Mouse (Mus musculus): ENCODE results near the gene Ighmbp2. TPM values are rescaled to one million over a fixed set of nuclear protein-coding genes. Genes with fewer than 3 reads are reported as not detected.

Ighmbp2 gene
- polyA plus RNA-seq, 1 experiment from 2014 or later: 11.9 TPM

DNA sequence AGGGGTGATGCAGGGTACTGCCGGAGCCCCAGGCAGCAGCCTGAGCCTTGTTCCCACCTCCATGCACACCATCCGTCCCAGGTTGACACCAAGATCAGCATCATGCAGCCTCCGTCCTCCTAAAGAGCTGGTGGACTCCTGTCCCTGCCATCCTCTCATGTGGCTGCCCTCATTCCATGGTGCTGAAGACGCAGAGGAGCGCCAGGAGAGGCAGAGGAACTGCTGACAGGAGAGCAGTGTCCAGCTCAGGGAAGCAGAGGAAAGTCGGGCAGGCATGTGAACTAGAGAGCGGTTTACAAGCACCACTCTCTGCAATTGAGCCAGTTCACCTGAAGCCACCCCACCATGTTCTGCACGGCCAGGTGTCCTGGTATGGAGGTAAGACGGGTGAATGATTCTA lies 9.5 kb downstream of the Ighmbp2 start:
- Histone ChIP-seq H3K27me3 (no peaks in the 10 kb centered on the region), H3K27ac (no peak overlapping the region), H3K36me3 (peaks cover 98% of the 10 kb centered on the region), H3K4me3 (replicated peaks) (no peak overlapping the region), H3K4me1 (replicated peaks) (no peaks in the 10 kb centered on the region), H3K9me3 (no peaks in the 10 kb centered on the region), H3K4me2 (replicated peaks) (no peak overlapping the region), H3K9ac (replicated peaks) (no peak overlapping the region)
- 92% methylated on average over 9 of the region's 9 CpGs for WGBS
- ATAC-seq: no peak

DNA sequence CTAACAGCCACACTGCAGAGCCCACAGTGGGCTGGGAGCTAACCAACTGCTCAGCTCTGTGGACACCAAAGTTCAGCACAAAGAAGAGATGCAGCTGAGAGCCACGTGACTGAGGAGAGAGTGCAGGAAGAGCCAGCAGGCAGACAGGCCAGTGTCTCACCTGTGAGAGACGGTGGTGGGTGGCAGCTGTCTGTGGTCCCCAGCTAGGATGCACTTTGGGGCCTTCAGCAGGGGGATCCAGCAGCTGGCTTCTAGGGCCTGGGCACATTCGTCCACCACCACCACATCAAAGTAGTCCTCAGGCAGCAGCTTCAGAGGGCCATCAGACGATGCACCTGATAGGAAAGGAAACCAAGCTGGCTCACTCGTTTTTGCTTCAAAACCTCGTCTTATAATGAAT lies 11.5 kb downstream of the Ighmbp2 start:
- Histone ChIP-seq H3K9ac (replicated peaks) (no peak overlapping the region), H3K4me2 (replicated peaks) (no peak overlapping the region), H3K4me3 (replicated peaks) (no peak overlapping the region), H3K4me1 (replicated peaks) (no peaks in the 10 kb centered on the region), H3K27me3 (no peaks in the 10 kb centered on the region), H3K9me3 (no peaks in the 10 kb centered on the region), H3K36me3 (peaks cover 97% of the 10 kb centered on the region), H3K27ac (no peak overlapping the region)
- ATAC-seq: no peak
- 91% methylated on average over 6 of the region's 6 CpGs for WGBS

DNA sequence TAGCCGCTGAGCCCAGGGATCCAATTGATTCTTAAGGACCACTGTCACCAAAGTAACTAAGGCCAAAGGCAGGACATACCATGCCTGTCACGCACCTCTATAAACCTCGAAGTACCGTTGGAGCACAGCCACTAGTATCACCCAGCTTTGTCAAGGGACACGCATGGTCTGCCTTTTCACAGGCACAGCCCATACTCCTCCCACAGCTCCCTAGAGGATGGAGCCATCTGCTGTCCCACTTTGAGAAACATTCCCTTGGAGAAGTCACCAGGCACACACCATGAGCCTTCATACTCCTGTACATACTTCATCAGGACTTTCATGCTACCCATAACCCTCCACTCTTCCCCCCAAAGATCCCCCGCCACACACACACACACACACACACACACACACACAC lies 13.0 kb downstream of the Ighmbp2 start:
- Histone ChIP-seq H3K4me3 (replicated peaks) (no peak overlapping the region), H3K36me3 (peaks cover 97% of the 10 kb centered on the region)
- 95% methylated on average over 6 of the region's 6 CpGs for WGBS

DNA sequence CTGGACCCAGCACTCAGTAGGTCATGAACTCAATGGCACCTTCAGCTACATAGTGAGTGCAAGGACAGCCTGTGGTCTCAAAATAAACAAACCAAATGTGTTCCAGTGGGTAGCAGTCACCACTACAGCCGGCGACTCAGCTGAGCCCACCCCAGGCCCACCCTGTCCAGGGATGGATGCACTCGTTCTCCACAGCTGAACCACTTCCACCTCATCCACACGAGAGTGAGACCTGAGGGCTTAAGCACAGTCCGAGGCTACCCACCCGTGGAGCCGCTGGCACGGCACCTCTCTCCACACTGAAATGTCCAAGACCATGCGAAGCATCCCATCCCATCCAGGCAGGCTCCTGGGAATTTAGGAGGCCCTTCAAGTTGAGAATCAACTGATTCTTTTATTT lies 13.5 kb downstream of the Ighmbp2 start:
- no peaks in the 10 kb centered on the region for H3K9me3 ChIP-seq
- H3K27me3 ChIP-seq: no peaks in the 10 kb centered on the region
- peaks cover 97% of the 10 kb centered on the region for H3K36me3 ChIP-seq
- no peak overlapping the region for H3K4me3 ChIP-seq (replicated peaks)
- WGBS: 95% methylated on average over 9 of the region's 9 CpGs
- no peak overlapping the region for H3K27ac ChIP-seq
- no peak for ATAC-seq
- no peak overlapping the region for H3K9ac ChIP-seq (replicated peaks)
- H3K4me1 ChIP-seq (replicated peaks): no peaks in the 10 kb centered on the region
- no peak overlapping the region for H3K4me2 ChIP-seq (replicated peaks)

More for the DNA sequence above, 13.0 kb downstream of the Ighmbp2 start:
- no peaks in the 10 kb centered on the region for H3K4me1 ChIP-seq (replicated peaks)
- no peaks in the 10 kb centered on the region for H3K9me3 ChIP-seq
- ATAC-seq: no peak
- no peaks in the 10 kb centered on the region for H3K27me3 ChIP-seq
- no peak overlapping the region for H3K27ac ChIP-seq
- no peak overlapping the region for H3K4me2 ChIP-seq (replicated peaks)
- no peak overlapping the region for H3K9ac ChIP-seq (replicated peaks)

DNA sequence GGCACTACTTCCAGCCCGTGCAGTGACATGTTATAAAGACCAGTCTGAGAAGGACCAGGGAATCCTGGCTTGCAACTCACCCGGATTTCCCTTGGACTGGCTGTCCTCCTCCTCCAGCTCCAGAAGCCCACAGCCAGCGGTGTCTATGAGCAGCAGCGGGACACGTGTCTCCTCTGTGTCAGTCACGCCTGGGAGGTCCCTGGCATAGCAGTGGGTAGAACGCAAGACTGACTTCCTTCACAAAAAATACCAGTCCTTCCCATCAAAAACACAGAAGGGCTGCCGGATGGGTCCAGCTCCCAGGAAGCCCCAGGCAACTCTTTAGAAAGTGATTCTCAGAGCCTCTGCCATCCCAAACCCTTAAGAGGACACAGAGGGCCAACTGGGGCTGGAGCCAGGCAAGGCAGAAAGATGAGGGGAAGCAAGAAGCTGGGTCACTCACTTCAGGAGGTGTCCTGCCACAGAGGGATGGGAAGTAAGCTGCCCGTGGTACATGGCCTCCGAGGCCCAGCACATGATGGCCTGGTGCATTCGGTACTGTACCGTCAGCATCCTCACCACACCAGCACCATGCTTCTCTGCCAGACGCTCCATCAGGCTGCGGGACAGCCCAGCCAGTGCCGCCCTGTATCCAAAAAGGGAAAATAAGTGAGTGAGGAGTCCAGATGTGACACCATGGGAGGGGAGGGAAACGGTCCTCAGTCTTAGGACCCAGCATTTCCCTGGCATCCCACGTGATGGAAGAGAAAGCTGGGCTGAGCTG lies 14.4 kb downstream of the Ighmbp2 start:
- H3K27ac ChIP-seq: no peak overlapping the region
- H3K4me1 ChIP-seq (replicated peaks): no peaks in the 10 kb centered on the region
- no peak for ATAC-seq
- H3K4me2 ChIP-seq (replicated peaks): no peak overlapping the region
- H3K9me3 ChIP-seq: no peaks in the 10 kb centered on the region
- H3K4me3 ChIP-seq (replicated peaks): no peak overlapping the region
- peaks cover 97% of the 10 kb centered on the region for H3K36me3 ChIP-seq
- 96% methylated on average over 17 of the region's 17 CpGs for WGBS
- no peak overlapping the region for H3K9ac ChIP-seq (replicated peaks)
- H3K27me3 ChIP-seq: no peaks in the 10 kb centered on the region

DNA sequence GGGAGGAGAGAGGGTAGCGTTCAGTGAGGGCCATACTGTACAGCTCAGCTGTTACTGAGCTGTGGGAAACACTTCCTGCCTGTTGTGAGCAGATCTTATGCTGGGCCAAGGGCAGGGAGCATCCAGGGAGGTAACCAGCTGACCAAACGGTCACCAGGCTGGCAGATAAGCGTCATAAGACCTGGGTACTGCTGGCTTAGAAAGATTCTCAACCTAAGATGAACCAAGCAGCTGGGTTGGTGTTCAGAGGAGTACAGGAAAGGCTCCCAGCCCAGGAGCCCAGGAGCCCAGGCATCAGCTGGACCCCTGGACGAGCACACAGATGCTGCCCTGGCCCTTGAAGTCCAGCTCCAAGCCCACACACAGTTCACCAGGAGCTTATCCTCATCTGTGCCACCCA lies 15.5 kb downstream of the Ighmbp2 start:
- H3K9me3 ChIP-seq: no peaks in the 10 kb centered on the region
- no peak for ATAC-seq
- H3K36me3 ChIP-seq: peaks cover 96% of the 10 kb centered on the region
- 93% methylated on average over 4 of the region's 4 CpGs for WGBS
- no peak overlapping the region for H3K4me2 ChIP-seq (replicated peaks)
- no peaks in the 10 kb centered on the region for H3K4me1 ChIP-seq (replicated peaks)
- no peak overlapping the region for H3K9ac ChIP-seq (replicated peaks)
- H3K4me3 ChIP-seq (replicated peaks): no peak overlapping the region
- no peak overlapping the region for H3K27ac ChIP-seq
- H3K27me3 ChIP-seq: no peaks in the 10 kb centered on the region

DNA sequence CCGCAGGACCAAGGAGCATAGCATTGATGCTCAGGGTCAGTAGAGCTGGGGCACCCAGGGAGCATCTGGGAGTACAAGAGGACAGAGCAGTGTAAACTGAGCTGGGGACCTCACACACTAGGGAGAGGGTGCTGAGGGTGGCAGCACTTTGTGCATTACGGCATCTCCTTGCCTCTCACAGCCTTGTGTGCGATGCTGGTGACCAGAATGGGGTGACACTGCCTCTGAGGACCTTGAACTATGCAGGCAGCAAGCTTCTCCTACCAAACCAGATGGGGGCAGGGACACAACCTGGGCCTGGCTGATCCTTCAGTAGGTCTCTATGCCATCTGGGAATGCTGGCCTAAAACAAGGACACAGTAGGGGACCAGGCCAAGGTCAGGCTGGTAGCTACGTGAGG lies 16.1 kb downstream of the Ighmbp2 start:
- H3K9ac ChIP-seq (replicated peaks): no peak overlapping the region
- peaks cover 96% of the 10 kb centered on the region for H3K36me3 ChIP-seq
- H3K4me1 ChIP-seq (replicated peaks): no peaks in the 10 kb centered on the region
- 96% methylated on average over 4 of the region's 4 CpGs for WGBS
- no peaks in the 10 kb centered on the region for H3K9me3 ChIP-seq
- H3K4me3 ChIP-seq (replicated peaks): no peak overlapping the region
- no peak overlapping the region for H3K4me2 ChIP-seq (replicated peaks)
- ATAC-seq: no peak
- H3K27me3 ChIP-seq: no peaks in the 10 kb centered on the region
- no peak overlapping the region for H3K27ac ChIP-seq

DNA sequence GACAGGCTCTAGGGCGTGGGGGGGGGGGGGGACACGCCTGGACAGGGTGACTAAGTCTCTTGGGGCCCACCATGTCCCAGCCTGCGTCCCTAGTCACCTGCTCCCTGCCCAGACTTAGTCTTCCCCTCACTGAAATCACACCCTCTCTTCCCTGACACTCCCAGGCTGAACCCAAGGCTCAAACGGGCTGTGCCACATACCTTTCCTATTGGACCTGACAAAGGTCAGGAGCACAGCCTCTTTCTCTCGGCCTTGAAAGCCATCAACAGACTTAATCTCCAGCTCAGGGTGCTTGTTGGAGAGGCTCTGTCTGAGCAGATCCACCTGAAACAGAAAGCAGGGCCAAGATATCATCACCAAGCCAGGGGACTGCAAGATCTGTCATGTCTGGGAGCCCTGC lies 16.7 kb downstream of the Ighmbp2 start:
- H3K4me2 ChIP-seq (replicated peaks): no peak overlapping the region
- no peaks in the 10 kb centered on the region for H3K27me3 ChIP-seq
- no peak overlapping the region for H3K9ac ChIP-seq (replicated peaks)
- no peak overlapping the region for H3K27ac ChIP-seq
- 84% methylated on average over 5 of the region's 5 CpGs for WGBS
- H3K9me3 ChIP-seq: no peaks in the 10 kb centered on the region
- ATAC-seq: no peak
- peaks cover 96% of the 10 kb centered on the region for H3K36me3 ChIP-seq
- no peaks in the 10 kb centered on the region for H3K4me1 ChIP-seq (replicated peaks)
- H3K4me3 ChIP-seq (replicated peaks): no peak overlapping the region

DNA sequence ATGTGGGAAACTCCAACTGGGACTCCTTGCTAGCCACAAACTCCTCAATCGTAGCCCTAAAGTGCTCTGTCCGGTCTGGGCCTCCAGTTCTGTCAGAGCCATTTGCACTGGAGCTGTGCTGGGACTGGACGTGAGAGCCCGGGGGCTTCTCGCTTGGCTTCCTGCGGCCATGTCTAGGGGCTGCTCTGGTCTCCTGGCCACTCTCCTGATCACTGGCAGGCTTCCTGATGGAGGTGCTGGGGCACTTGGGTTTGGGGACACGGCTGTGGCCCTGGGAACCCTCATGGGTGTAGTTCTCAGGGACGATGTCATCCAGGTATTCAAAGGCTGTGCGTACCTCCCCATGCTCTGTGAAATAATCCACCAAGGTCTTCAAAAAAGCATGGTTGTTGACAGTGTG lies 17.6 kb downstream of the Ighmbp2 start:
- no peaks in the 10 kb centered on the region for H3K9me3 ChIP-seq
- H3K4me3 ChIP-seq (replicated peaks): no peak overlapping the region
- H3K27me3 ChIP-seq: no peaks in the 10 kb centered on the region
- H3K9ac ChIP-seq (replicated peaks): no peak overlapping the region
- no peak overlapping the region for H3K27ac ChIP-seq
- H3K4me2 ChIP-seq (replicated peaks): no peak overlapping the region
- peaks cover 96% of the 10 kb centered on the region for H3K36me3 ChIP-seq
- ATAC-seq: no peak
- 98% methylated on average over 9 of the region's 9 CpGs for WGBS
- no peaks in the 10 kb centered on the region for H3K4me1 ChIP-seq (replicated peaks)

DNA sequence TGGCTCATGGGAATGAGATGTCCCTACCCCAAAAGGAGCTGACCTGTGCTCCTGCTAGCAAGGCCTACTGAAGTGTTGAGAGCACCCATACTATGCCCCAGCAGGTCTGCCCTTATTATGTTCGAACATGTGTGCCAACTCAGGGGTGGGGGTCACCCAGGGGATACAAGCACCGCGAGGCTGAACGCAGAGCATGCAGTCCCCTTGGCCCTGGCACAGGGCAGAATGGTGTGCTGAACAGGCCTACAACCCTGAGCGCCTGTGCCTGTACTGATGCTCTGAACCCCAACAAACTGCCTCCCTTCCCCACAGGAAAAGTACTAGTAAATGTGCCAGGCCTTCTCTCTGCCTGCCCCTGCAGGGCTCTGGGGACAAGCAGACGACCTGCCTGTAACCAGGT lies 18.5 kb downstream of the Ighmbp2 start:
- Histone ChIP-seq H3K27me3 (no peaks in the 10 kb centered on the region), H3K9ac (replicated peaks) (no peak overlapping the region), H3K27ac (no peak overlapping the region), H3K36me3 (peaks cover 97% of the 10 kb centered on the region), H3K4me2 (replicated peaks) (no peak overlapping the region), H3K4me3 (replicated peaks) (no peak overlapping the region), H3K9me3 (no peaks in the 10 kb centered on the region), H3K4me1 (replicated peaks) (no peaks in the 10 kb centered on the region)
- ATAC-seq: no peak
- 90% methylated on average over 6 of the region's 6 CpGs for WGBS

DNA sequence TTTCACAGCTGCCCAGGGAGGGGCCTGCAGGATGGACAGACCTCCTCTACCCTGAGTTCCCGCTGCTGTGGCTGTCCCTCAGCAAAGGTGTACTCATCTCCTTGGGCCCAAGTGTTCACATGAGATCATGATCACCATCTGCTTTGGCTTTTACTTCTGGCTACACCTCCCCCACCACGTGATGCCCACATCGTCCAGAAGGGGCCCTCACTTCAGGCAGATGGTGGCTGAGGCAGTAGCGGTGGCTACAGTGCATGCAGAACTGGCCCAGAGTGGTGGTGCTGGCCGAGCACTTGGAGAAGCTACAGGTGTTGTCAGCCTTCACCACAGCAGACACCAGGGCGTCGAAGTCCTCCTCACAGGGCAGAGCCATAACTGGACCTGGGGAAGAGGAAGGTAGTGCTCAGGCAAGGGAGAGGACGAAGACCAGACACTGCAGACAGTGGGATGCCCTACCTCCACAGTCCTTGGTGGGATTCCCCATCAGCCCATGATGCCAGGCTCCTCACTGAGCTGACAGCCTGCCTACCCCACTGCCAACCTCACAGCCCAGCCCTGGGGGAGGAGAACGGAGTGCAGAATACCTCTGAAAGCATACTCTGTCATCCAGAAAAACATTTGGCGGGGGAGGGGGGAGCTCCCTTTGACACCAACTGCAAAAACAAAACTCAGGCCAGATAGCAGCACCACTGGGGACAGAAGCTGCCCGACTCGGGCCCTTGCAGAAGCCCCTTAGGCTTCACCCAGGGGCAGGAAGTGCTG lies 20.9 kb downstream of the Ighmbp2 start:
- ATAC-seq: no peak
- no peak overlapping the region for H3K4me3 ChIP-seq (replicated peaks)
- WGBS: 87% methylated on average over 12 of the region's 12 CpGs

DNA sequence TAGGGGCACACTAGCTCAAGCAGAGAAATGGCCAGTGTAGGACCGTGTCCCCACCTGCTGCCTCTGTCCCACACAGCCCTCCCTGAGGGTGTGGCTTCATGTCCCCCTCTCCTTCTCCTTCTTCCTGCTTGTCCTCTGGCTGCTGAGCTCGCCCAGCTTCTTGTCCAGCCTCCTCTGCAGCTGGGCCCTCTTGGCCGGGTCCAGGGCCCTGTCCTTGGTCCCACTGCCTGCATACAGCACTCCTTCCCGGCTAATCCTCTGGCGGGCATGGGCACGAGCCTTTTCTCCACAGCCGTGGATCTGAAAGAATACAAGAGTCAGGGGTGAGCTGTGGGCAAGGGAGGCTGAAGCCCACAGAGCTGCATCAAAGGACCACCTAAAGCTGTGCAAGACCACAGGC lies 21.5 kb downstream of the Ighmbp2 start:
- no peak overlapping the region for H3K4me3 ChIP-seq (replicated peaks)
- WGBS: 95% methylated on average over 7 of the region's 7 CpGs
- no peaks in the 10 kb centered on the region for H3K4me1 ChIP-seq (replicated peaks)
- no peak overlapping the region for H3K9ac ChIP-seq (replicated peaks)
- H3K4me2 ChIP-seq (replicated peaks): no peak overlapping the region
- H3K27me3 ChIP-seq: no peaks in the 10 kb centered on the region
- H3K36me3 ChIP-seq: peaks cover 70% of the 10 kb centered on the region
- no peak for ATAC-seq
- no peak overlapping the region for H3K27ac ChIP-seq
- no peaks in the 10 kb centered on the region for H3K9me3 ChIP-seq

More for the DNA sequence above, 20.9 kb downstream of the Ighmbp2 start:
- no peaks in the 10 kb centered on the region for H3K27me3 ChIP-seq
- H3K4me1 ChIP-seq (replicated peaks): no peaks in the 10 kb centered on the region
- no peak overlapping the region for H3K27ac ChIP-seq
- no peaks in the 10 kb centered on the region for H3K9me3 ChIP-seq
- peaks cover 76% of the 10 kb centered on the region for H3K36me3 ChIP-seq
- no peak overlapping the region for H3K4me2 ChIP-seq (replicated peaks)
- no peak overlapping the region for H3K9ac ChIP-seq (replicated peaks)

Measured in midbrain, embryonic 13.5 days (tissue).